In genomic region chr5:120437539-120437938, GRCm38 (mm10) we compare ENCODE assay signal across 13 mouse cellular contexts. TPM values are rescaled to one million over a fixed set of nuclear protein-coding genes. Genes with fewer than 3 reads are reported as not detected.
DNase-seq lines count a peak whose midpoint lies in the region; ATAC-seq lines count a peak whose summit lies in the region.
"Had no signal": no experiment of that assay in that cellular context is flagged by ENCODE, and none has a peak within 500 bp of the region (broad histone marks: within the 10 kb centered on the region; RNA-seq: fewer than 3 reads in every experiment).

No protein-coding gene starts in this region.

- peaks cover 18% of the 10 kb centered on the region for H3K4me1 ChIP-seq in hindbrain, embryonic 11.5 days (replicated peaks; ENCODE audit: control insufficient read depth, insufficient read depth, low read length)
- H3K4me1 ChIP-seq in midbrain, embryonic 12.5 days, result peaks cover 58% of the 10 kb centered on the region

- H3K4me3 ChIP-seq in hindbrain, embryonic 11.5 days (ENCODE audit: low read depth, low read length), result peak overlapping the region; percentile 54
- H3K4me3 ChIP-seq in midbrain, embryonic 12.5 days, result peak overlapping the region; percentile 55
- H3K4me3 ChIP-seq: liver, embryonic 15.5 days had no signal

- peak overlapping the region; percentile 71 for H3K4me2 ChIP-seq in hindbrain, embryonic 11.5 days (replicated peaks; ENCODE audit: low read depth, low read length)
- H3K4me2 ChIP-seq in midbrain, embryonic 12.5 days (replicated peaks), result peak overlapping the region; percentile 65
- H3K4me2 ChIP-seq: liver, embryonic 15.5 days had no signal

- H3K27me3 ChIP-seq in hindbrain, embryonic 11.5 days (ENCODE audit: control insufficient read depth, insufficient read depth, low read length), result peaks cover 71% of the 10 kb centered on the region
- H3K27me3 ChIP-seq in midbrain, embryonic 12.5 days, result peaks cover 91% of the 10 kb centered on the region

- H3K9ac ChIP-seq in hindbrain, embryonic 11.5 days (ENCODE audit: low read depth, low read length), result peak overlapping the region; percentile 73
- peak overlapping the region; percentile 77 for H3K9ac ChIP-seq in midbrain, embryonic 12.5 days (replicated peaks)
- H3K9ac ChIP-seq: liver, embryonic 15.5 days had no signal

- H3K27ac ChIP-seq in hindbrain, embryonic 11.5 days (ENCODE audit: low read depth, low read length), result peak overlapping the region; percentile 91
- peak overlapping the region; percentile 90 for H3K27ac ChIP-seq in midbrain, embryonic 12.5 days (replicated peaks)
- H3K27ac ChIP-seq: liver, embryonic 15.5 days had no signal

- no peaks in the 10 kb centered on the region for H3K9me3 ChIP-seq in hindbrain, embryonic 11.5 days (ENCODE audit: control insufficient read depth, low read length)
- H3K9me3 ChIP-seq in midbrain, embryonic 12.5 days, result no peaks in the 10 kb centered on the region
- H3K9me3 ChIP-seq: liver, embryonic 15.5 days had no signal

- DNase-seq in retina, embryonic 14.5 days (ENCODE audit: low spot score), result peak; percentile 37
- DNase-seq in retina, postnatal 1 day, result no peak
- DNase-seq in hindbrain, embryonic 11.5 days (ENCODE audit: low spot score), result peak; percentile 46
- DNase-seq in frontal cortex, postnatal 25 days (ENCODE audit: low spot score in 2 of 2), result no peak
- DNase-seq in adrenal gland, adult 8-10 months, result no peak
- no peak for DNase-seq in adrenal gland, postnatal 25 days
- DNase-seq: right cerebral cortex, postnatal 25 days had no signal

- H3K36me3 ChIP-seq in hindbrain, embryonic 11.5 days (ENCODE audit: control insufficient read depth, insufficient read depth, low read length), result no peaks in the 10 kb centered on the region
- no peaks in the 10 kb centered on the region for H3K36me3 ChIP-seq in midbrain, embryonic 12.5 days
- H3K36me3 ChIP-seq: liver, embryonic 15.5 days had no signal

- WGBS in hindbrain, embryonic 11.5 days, result 1% methylated on average over 16 of the region's 17 CpGs
- WGBS in midbrain, embryonic 12.5 days, result under 1% methylated on average over 17 of the region's 17 CpGs

- ATAC-seq in hindbrain, embryonic 11.5 days (ENCODE audit: low FRiP score), result no peak
- no peak for ATAC-seq in midbrain, embryonic 12.5 days (ENCODE audit: low FRiP score, low read depth)
- ATAC-seq: inflammation-experienced regulatory T-cells, adult 6 months had no signal

RNA-seq across cellular contexts. Expression of gene Lhx5, which starts 6.0 kb away (rescaled TPM):
- polyA plus RNA-seq in hindbrain, embryonic 11.5 days (2014; fragmentation: Nextera tagmentation; extraction: Ambion mirVana), result 36.1 and 41.6 TPM in 2 replicates
- polyA plus RNA-seq in midbrain, embryonic 12.5 days (2016; fragmentation: Nextera tagmentation; extraction: Ambion mirVana), result 45.2 and 51.9 TPM in 2 replicates
- total RNA-seq in adrenal gland, adult 8-10 months (2022), result not detected
- total RNA-seq in adrenal gland, postnatal 25 days (2021), result not detected in 2 replicates
- total RNA-seq: MEL had no signal
- polyA plus RNA-seq: inflammation-experienced regulatory T-cells, adult 6 months; liver, embryonic 15.5 days had no signal

RNA-seq across cellular contexts. Expression of gene Sdsl, which starts 35.1 kb away (rescaled TPM):
- polyA plus RNA-seq in hindbrain, embryonic 11.5 days (2014; fragmentation: Nextera tagmentation; extraction: Ambion mirVana), result 5.8 and 6.7 TPM in 2 replicates
- 6.4 and 7.5 TPM in 2 replicates for polyA plus RNA-seq in midbrain, embryonic 12.5 days (2016; fragmentation: Nextera tagmentation; extraction: Ambion mirVana)
- total RNA-seq in adrenal gland, adult 8-10 months (2022), result 100 to 1,000 TPM in 3 of 4 experiments, 10 to 100 TPM in 1; 96.5 to 107 (median 105) TPM
- total RNA-seq in adrenal gland, postnatal 25 days (2021), result 65.0 and 99.0 TPM in 2 replicates
- polyA plus RNA-seq: inflammation-experienced regulatory T-cells, adult 6 months had no signal

RNA-seq across cellular contexts. Expression of gene Sds, which starts 38.8 kb away (rescaled TPM):
- not detected in 2 replicates for polyA plus RNA-seq in hindbrain, embryonic 11.5 days (2014; fragmentation: Nextera tagmentation; extraction: Ambion mirVana)
- polyA plus RNA-seq in midbrain, embryonic 12.5 days (2016; fragmentation: Nextera tagmentation; extraction: Ambion mirVana), result not detected in 2 replicates
- under 1 TPM in 1 of 4 experiments, not detected in 3; 0.35 TPM for total RNA-seq in adrenal gland, adult 8-10 months (2022)
- 2.9 TPM in 1 of 2 replicates, not detected in the other for total RNA-seq in adrenal gland, postnatal 25 days (2021)
- total RNA-seq: layer of hippocampus, postnatal 14 days; MEL had no signal
- polyA plus RNA-seq: frontal cortex, adult 2 months; inflammation-experienced regulatory T-cells, adult 6 months had no signal

Comparison
In these comparisons a context has a peak if more than half of its experiments do, and no peak if none do; other contexts are left out.
1. DNase-seq: peak in retina, embryonic 14.5 days (single experiment) and hindbrain, embryonic 11.5 days (single experiment); none in retina, postnatal 1 day (single experiment), frontal cortex, postnatal 25 days (0 of 2), adrenal gland, adult 8-10 months (single experiment) and adrenal gland, postnatal 25 days (single experiment).